10 mouse cellular contexts compared by ENCODE assay signal in genomic region chr7:30758853-30759252, GRCm38 (mm10). TPM values are rescaled to one million over a fixed set of nuclear protein-coding genes. Genes with fewer than 3 reads are reported as not detected.
DNase-seq lines count a peak whose midpoint lies in the region; ATAC-seq and TF ChIP-seq lines count a peak whose summit lies in the region.
"Had no signal": no experiment of that assay in that cellular context is flagged by ENCODE, and none has a peak within 500 bp of the region (broad histone marks: within the 10 kb centered on the region; RNA-seq: fewer than 3 reads in every experiment).

No protein-coding gene starts in this region.

- peaks cover 14% of the 10 kb centered on the region for H3K9me3 ChIP-seq in hindbrain, embryonic 10.5 days
- peaks cover 6% of the 10 kb centered on the region for H3K9me3 ChIP-seq in hindbrain, embryonic 12.5 days (replicated peaks)
- H3K9me3 ChIP-seq in hindbrain, postnatal 0 days (ENCODE audit: low read length): no peaks in the 10 kb centered on the region
- H3K9me3 ChIP-seq in neural tube, embryonic 11.5 days (ENCODE audit: control insufficient read depth, low read length): no peaks in the 10 kb centered on the region

- 34% methylated on average over 4 of the region's 4 CpGs for WGBS in hindbrain, embryonic 10.5 days
- WGBS in hindbrain, embryonic 12.5 days: 42% methylated on average over 4 of the region's 4 CpGs
- WGBS in hindbrain, postnatal 0 days: 55% methylated on average over 4 of the region's 4 CpGs
- 34% methylated on average over 4 of the region's 4 CpGs for WGBS in neural tube, embryonic 11.5 days

- peaks cover 25% of the 10 kb centered on the region for H3K36me3 ChIP-seq in hindbrain, embryonic 10.5 days
- H3K36me3 ChIP-seq in hindbrain, embryonic 12.5 days: peaks cover 30% of the 10 kb centered on the region
- H3K36me3 ChIP-seq in hindbrain, postnatal 0 days (ENCODE audit: insufficient read depth, low read length): 0 out of 2 replicates have a peak, but pooled peaks cover 8% of the 10 kb centered on the region
- H3K36me3 ChIP-seq in neural tube, embryonic 11.5 days (ENCODE audit: control insufficient read depth, insufficient read depth, low read length): no peaks in the 10 kb centered on the region

- no peak overlapping the region for H3K4me2 ChIP-seq in hindbrain, embryonic 12.5 days (replicated peaks)
- H3K4me2 ChIP-seq in hindbrain, postnatal 0 days (ENCODE audit: low read depth, low read length): no peak overlapping the region
- no peak overlapping the region for H3K4me2 ChIP-seq in neural tube, embryonic 11.5 days (ENCODE audit: low read depth)

- DNase-seq in hindbrain, embryonic 10.5 days (ENCODE audit: low spot score): peak; percentile 30
- peak; percentile 67 for DNase-seq in 3T3-L1 (ENCODE audit: low read depth, low spot score)
- peak; percentile 8 for DNase-seq in T-cell, adult 2 months (ENCODE audit: low spot score)
- DNase-seq in hindbrain, postnatal 0 days (ENCODE audit: low spot score): peak; percentile 65
- DNase-seq in neural tube, embryonic 11.5 days (ENCODE audit: low spot score): peak; percentile 27
- no peak for DNase-seq in urinary bladder, postnatal 36 days (ENCODE audit: low spot score in 2 of 2)

- ATAC-seq in hindbrain, embryonic 12.5 days (ENCODE audit: low FRiP score): no peak; the same call in 1 of the 2 replicates
- ATAC-seq in hindbrain, postnatal 0 days: 0 out of 2 replicates have a peak, but pooled peaks have one; percentile 63
- no peak for ATAC-seq in neural tube, embryonic 11.5 days (ENCODE audit: insufficient read depth, low FRiP score, low TSS enrichment)
- ATAC-seq in activated CD4-positive, CD25-positive, alpha-beta regulatory T cell, adult 4 months: no peak

- no peak overlapping the region for H3K9ac ChIP-seq in hindbrain, embryonic 12.5 days
- H3K9ac ChIP-seq in hindbrain, postnatal 0 days (replicated peaks; ENCODE audit: low read length): no peak overlapping the region
- no peak overlapping the region for H3K9ac ChIP-seq in neural tube, embryonic 11.5 days (ENCODE audit: low read length)

- no peak overlapping the region for H3K4me3 ChIP-seq in hindbrain, embryonic 10.5 days
- no peak overlapping the region for H3K4me3 ChIP-seq in hindbrain, embryonic 12.5 days
- H3K4me3 ChIP-seq in hindbrain, postnatal 0 days (ENCODE audit: low read length): no peak overlapping the region
- H3K4me3 ChIP-seq in neural tube, embryonic 11.5 days (ENCODE audit: low read depth, low read length): no peak overlapping the region

- TF ChIP-seq CTCF in hindbrain, postnatal 0 days (IDR thresholded peaks at IDR 0.05; ENCODE audit: low read depth): peak; percentile 63

- no peaks in the 10 kb centered on the region; the same call in 1 of the 2 replicates for H3K4me1 ChIP-seq in hindbrain, embryonic 10.5 days (replicated peaks)
- no peaks in the 10 kb centered on the region for H3K4me1 ChIP-seq in hindbrain, embryonic 12.5 days
- no peaks in the 10 kb centered on the region for H3K4me1 ChIP-seq in hindbrain, postnatal 0 days (ENCODE audit: insufficient read depth, low read length)
- H3K4me1 ChIP-seq in neural tube, embryonic 11.5 days (ENCODE audit: control insufficient read depth, insufficient read depth, low read length): no peaks in the 10 kb centered on the region

- no peaks in the 10 kb centered on the region for H3K27me3 ChIP-seq in hindbrain, embryonic 10.5 days (ENCODE audit: insufficient read depth, poor library complexity, severe bottlenecking)
- no peaks in the 10 kb centered on the region for H3K27me3 ChIP-seq in hindbrain, embryonic 12.5 days
- no peaks in the 10 kb centered on the region for H3K27me3 ChIP-seq in hindbrain, postnatal 0 days (ENCODE audit: insufficient read depth, low read length)
- no peaks in the 10 kb centered on the region for H3K27me3 ChIP-seq in neural tube, embryonic 11.5 days (ENCODE audit: control insufficient read depth, insufficient read depth, low read length)

- no peak overlapping the region for H3K27ac ChIP-seq in hindbrain, embryonic 10.5 days
- H3K27ac ChIP-seq in hindbrain, embryonic 12.5 days: no peak overlapping the region
- H3K27ac ChIP-seq in hindbrain, postnatal 0 days: no peak overlapping the region
- no peak overlapping the region for H3K27ac ChIP-seq in neural tube, embryonic 11.5 days (ENCODE audit: low read depth, low read length)

RNA-seq across cellular contexts. Expression of gene Dmkn, which starts 4.7 kb away (rescaled TPM):
- polyA plus RNA-seq in hindbrain, embryonic 10.5 days (2016; fragmentation: Nextera tagmentation; extraction: Ambion mirVana): 0.59 TPM in 1 of 2 replicates, not detected in the other
- polyA plus RNA-seq in hindbrain, embryonic 12.5 days (2016; fragmentation: Nextera tagmentation; extraction: Ambion mirVana): 0.59 and 0.67 TPM in 2 replicates
- 1.4 and 2.1 TPM in 2 replicates for total RNA-seq in hindbrain, postnatal 0 days (2014; rRNA removed)
- polyA plus RNA-seq in hindbrain, postnatal 0 days (2015; fragmentation: Nextera tagmentation; extraction: Ambion mirVana): 3.9 and 5.8 TPM in 2 replicates
- not detected in 2 replicates for polyA plus RNA-seq in neural tube, embryonic 11.5 days (2014; fragmentation: Nextera tagmentation; extraction: Ambion mirVana)
- under 1 TPM in 1 of 2 experiments, not detected in 1; 0.17 TPM for polyA plus RNA-seq in activated CD4-positive, CD25-positive, alpha-beta regulatory T cell, adult 4 months (2017; shearing (Covaris generic))
- total RNA-seq: hematopoietic stem cell, adult 5-6 weeks; neutrophil, adult 5-6 weeks had no signal

RNA-seq across cellular contexts. Expression of gene Sbsn, which starts 7.6 kb away (rescaled TPM):
- 0.72 and 0.93 TPM in 2 replicates for polyA plus RNA-seq in hindbrain, embryonic 10.5 days (2016; fragmentation: Nextera tagmentation; extraction: Ambion mirVana)
- polyA plus RNA-seq in hindbrain, embryonic 12.5 days (2016; fragmentation: Nextera tagmentation; extraction: Ambion mirVana): 1.7 and 2.5 TPM in 2 replicates
- total RNA-seq in hindbrain, postnatal 0 days (2014; rRNA removed): 0.84 and 4.2 TPM in 2 replicates
- polyA plus RNA-seq in hindbrain, postnatal 0 days (2015; fragmentation: Nextera tagmentation; extraction: Ambion mirVana): 2.9 and 3.0 TPM in 2 replicates
- 0.09 and 0.74 TPM in 2 replicates for polyA plus RNA-seq in neural tube, embryonic 11.5 days (2014; fragmentation: Nextera tagmentation; extraction: Ambion mirVana)
- polyA plus RNA-seq in activated CD4-positive, CD25-positive, alpha-beta regulatory T cell, adult 4 months (2017; shearing (Covaris generic)): under 1 TPM in 1 of 2 experiments, not detected in 1; 0.69 TPM

RNA-seq across cellular contexts. Expression of gene Gapdhs, which starts 15.4 kb away (rescaled TPM):
- polyA plus RNA-seq in hindbrain, embryonic 10.5 days (2016; fragmentation: Nextera tagmentation; extraction: Ambion mirVana): 0.26 and 0.69 TPM in 2 replicates
- 0.76 and 1.1 TPM in 2 replicates for polyA plus RNA-seq in hindbrain, embryonic 12.5 days (2016; fragmentation: Nextera tagmentation; extraction: Ambion mirVana)
- not detected in 2 replicates for total RNA-seq in hindbrain, postnatal 0 days (2014; rRNA removed)
- 0.32 and 0.69 TPM in 2 replicates for polyA plus RNA-seq in hindbrain, postnatal 0 days (2015; fragmentation: Nextera tagmentation; extraction: Ambion mirVana)
- 0.27 and 0.88 TPM in 2 replicates for polyA plus RNA-seq in neural tube, embryonic 11.5 days (2014; fragmentation: Nextera tagmentation; extraction: Ambion mirVana)
- not detected for polyA plus RNA-seq in activated CD4-positive, CD25-positive, alpha-beta regulatory T cell, adult 4 months (2017; shearing (Covaris generic))
- total RNA-seq: hematopoietic stem cell, adult 5-6 weeks; neutrophil, adult 5-6 weeks had no signal

RNA-seq across cellular contexts. Expression of gene Krtdap, which starts 28.8 kb away (rescaled TPM):
- polyA plus RNA-seq in hindbrain, embryonic 10.5 days (2016; fragmentation: Nextera tagmentation; extraction: Ambion mirVana): not detected in 2 replicates
- not detected in 2 replicates for polyA plus RNA-seq in hindbrain, embryonic 12.5 days (2016; fragmentation: Nextera tagmentation; extraction: Ambion mirVana)
- not detected in 2 replicates for total RNA-seq in hindbrain, postnatal 0 days (2014; rRNA removed)
- polyA plus RNA-seq in hindbrain, postnatal 0 days (2015; fragmentation: Nextera tagmentation; extraction: Ambion mirVana): 0.66 and 1.8 TPM in 2 replicates
- polyA plus RNA-seq in neural tube, embryonic 11.5 days (2014; fragmentation: Nextera tagmentation; extraction: Ambion mirVana): not detected in 2 replicates
- polyA plus RNA-seq in activated CD4-positive, CD25-positive, alpha-beta regulatory T cell, adult 4 months (2017; shearing (Covaris generic)): not detected
- total RNA-seq: hematopoietic stem cell, adult 5-6 weeks; neutrophil, adult 5-6 weeks had no signal

RNA-seq across cellular contexts. Expression of gene Tmem147, which starts 29.5 kb away (rescaled TPM):
- polyA plus RNA-seq in hindbrain, embryonic 10.5 days (2016; fragmentation: Nextera tagmentation; extraction: Ambion mirVana): 163 and 170 TPM in 2 replicates
- polyA plus RNA-seq in hindbrain, embryonic 12.5 days (2016; fragmentation: Nextera tagmentation; extraction: Ambion mirVana): 147 and 164 TPM in 2 replicates
- 195 and 238 TPM in 2 replicates for total RNA-seq in hindbrain, postnatal 0 days (2014; rRNA removed)
- 338 and 342 TPM in 2 replicates for polyA plus RNA-seq in hindbrain, postnatal 0 days (2015; fragmentation: Nextera tagmentation; extraction: Ambion mirVana)
- polyA plus RNA-seq in neural tube, embryonic 11.5 days (2014; fragmentation: Nextera tagmentation; extraction: Ambion mirVana): 167 and 172 TPM in 2 replicates
- 10 to 100 TPM; 46.6 to 48.1 TPM for polyA plus RNA-seq in activated CD4-positive, CD25-positive, alpha-beta regulatory T cell, adult 4 months (2017; shearing (Covaris generic))

Comparison
In these comparisons a context has a peak if more than half of its experiments do, and no peak if none do; other contexts are left out.
1. DNase-seq: peak in hindbrain, embryonic 10.5 days (single experiment), 3T3-L1 (single experiment), T-cell, adult 2 months (single experiment), hindbrain, postnatal 0 days (single experiment) and neural tube, embryonic 11.5 days (single experiment); none in urinary bladder, postnatal 36 days (0 of 2).